Mouse (Mus musculus): ENCODE data around the gene Mplkip.

Gene Mplkip

DNA sequence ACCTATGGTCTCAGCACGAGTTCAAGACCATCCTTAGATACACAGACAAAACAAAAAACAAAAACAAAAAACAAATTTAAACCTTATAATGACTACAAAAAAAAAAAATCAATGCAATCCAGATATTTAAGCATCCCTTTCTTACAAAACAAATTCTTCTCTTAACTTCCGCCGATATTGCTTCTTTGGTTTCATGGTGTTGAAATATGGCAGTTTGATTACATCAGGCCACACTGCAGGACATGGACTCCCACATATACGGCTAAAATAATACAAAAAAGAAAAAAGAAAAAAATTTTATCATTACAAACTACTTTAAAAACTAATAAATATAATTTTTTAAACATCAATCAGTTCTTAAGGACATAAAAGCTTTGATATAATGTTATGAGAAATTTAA, 32.9 kb downstream of the Mplkip start:
- no peak for TF ChIP-seq GATA4 (IDR thresholded peaks at IDR 0.05; ENCODE audit: insufficient replicate concordance, low read length)

DNA sequence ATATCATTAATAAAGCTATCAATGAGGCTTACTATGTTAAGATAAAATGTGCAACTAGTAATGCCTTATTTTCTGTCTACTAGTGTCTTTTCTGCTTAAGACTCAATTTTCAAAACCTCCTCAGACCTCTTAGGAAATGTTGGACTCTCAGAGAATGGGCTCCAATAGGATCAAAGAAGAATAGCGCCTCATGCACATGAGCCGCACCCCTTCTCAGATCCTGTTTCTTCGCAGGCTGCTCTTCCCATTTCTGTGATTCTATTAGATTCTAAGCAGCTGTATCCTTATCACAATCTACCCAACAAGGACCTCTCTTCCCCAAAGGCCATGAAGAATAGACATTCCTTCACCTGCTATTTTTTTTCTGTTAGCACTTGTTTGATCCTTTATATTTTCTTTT, 33.8 kb downstream of the Mplkip start:
- no peak for TF ChIP-seq GATA4 (IDR thresholded peaks at IDR 0.05; ENCODE audit: insufficient replicate concordance, low read length)

All from liver, adult (tissue).